Mouse (Mus musculus): ENCODE measurements around the gene Slc47a2. TPM values are rescaled to one million over a fixed set of nuclear protein-coding genes. Genes with fewer than 3 reads are reported as not detected.

The Slc47a2 gene
- polyA plus RNA-seq (2014; fragmentation: Illumina TruSeq; extraction: RNeasy Lipid Tissue Mini Kit (QIAGEN cat#74804); ENCODE audit: low read depth, low replicate concordance) = not detected

DNA sequence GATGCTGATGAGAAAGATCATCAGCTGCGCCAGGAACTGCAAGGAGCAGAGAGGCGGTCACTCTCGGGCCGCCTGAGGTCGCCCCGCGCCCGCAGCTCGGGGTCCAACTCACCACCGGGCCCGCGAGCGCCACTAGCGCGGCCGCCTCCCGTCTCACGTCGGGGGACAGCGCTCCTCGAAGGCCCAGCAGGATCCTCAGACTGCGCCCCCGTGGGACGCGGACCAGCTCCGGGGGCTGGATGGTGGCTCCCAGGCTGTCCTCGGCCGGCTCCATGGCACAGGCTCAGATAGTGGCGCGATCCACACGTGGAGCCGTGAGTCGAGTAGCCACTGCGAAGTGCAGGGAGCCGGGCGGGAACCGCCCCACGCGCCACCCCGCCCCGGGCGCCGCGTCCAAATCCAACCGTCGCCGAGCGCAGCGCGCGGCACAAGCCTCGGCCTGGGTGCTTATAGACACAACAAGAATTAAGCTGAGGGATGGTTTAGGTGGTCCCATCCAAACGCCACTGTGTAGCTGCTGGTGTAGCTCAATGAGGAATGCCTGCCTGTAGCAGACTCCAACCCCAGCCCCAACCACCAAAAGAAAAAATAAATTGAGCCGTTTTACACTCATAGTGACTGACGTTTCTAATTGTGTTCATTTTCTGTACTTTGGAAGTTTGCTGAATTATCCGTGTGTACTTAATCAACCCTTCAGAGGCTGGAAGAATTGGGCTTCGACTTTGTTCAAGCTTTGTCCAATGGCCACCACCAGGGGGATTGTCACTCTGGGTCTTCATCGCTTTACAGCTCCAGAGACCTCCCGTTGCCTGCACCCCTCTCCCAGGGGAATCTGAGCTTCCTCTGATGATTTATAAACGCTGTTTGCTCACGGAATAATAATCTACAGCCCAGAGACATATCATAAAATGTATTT is at the start of gene Slc47a2:
TSS of gene Slc47a2 (minus strand) at position 356 of the 916 bp plus-strand sequence.

DNA sequence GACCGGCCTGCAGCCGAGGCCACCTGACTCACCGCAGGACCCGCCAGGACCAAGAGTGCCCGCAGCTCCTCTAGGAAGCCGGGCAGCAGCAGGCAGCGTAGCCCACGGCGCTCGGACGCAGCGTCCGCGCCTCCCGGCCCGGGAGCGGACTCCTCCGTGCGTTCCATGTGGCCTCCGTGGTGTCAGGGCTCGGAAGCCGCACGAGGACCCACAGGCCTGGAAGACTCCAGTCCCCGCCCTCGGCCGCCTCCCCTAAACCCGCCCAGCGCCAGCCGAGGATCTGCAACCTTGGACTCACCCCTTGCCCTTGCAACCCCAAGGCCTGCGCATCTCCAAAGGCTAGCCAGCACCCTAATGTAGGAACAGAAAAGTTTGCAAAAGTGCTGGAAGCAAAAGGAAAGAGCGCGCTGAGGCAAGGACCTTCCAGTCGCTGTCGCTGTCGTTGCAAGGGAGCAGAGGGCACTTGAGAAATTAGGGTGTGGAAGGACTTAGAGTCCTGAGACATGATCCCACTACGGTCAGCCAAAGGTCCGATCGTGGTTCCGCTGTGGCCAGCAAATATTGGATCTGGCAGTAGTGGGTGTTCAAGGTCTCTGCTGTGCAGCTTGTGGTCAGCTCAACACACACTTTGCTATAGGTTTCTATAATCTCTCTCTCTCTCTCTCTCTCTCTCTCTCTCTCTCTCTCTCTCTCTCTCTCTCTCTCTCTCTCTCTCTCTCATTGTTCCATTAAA is 35.4 kb upstream of the Slc47a2 start, which contains the start of gene Slc47a1:
TSS of gene Slc47a1 (minus strand) at position 465 of the 733 bp plus-strand sequence.

DNA sequence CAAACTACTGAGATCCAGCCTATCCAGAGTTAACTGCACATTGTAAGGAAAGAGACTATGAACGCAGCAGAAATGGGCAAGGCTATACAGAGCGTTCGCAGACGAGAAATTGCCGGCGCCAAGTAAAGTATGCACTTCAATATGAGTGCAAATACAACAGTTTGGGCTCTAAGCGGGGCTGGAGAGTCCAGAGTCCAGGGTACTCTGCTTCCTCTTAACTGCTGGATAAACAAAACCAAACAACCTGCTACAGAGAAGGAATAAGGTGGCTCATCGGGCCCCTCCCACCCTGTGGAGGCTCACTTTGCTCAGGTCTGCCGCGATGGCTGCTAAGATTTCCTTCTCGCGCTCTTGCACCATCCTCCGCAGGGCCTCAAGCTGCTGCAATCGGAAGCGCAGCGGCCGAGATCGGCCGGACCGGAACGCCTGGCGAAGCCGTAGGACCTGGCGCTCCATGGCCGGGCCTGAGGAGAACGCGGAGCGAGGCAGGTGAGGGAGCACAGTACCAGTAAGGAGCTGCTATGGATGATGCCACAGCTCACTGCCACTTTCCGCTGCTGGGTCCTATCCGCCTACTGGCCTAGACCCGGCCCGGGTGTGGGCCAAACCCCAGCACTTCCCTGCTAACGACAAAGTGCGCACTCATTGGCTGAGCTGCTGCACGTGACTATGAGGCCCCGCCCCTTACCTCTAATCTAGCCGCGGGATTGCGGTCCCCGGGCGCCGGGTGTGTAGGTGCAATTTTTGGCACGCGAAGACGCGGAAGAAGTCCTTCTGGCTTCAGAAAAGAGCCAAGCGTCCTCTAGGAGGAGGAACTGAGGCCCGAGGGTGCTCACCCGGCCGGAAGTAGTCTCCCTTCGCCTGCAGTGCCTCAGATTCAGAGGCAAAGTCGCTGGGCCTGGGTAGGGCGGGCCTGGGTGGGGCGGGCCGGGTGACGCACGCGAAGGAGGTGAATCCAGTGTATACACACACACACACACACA is 75.8 kb downstream of the Slc47a2 start, which contains the start of gene Aldh3a2:
TSS of gene Aldh3a2 (minus strand) at position 914 of the 983 bp plus-strand sequence.

Other genes with a start within 250 kb of the Slc47a2 start
- gene Tnfrsf13b, start 216.1 kb downstream of the Slc47a2 start, polyA plus RNA-seq (2014; fragmentation: Illumina TruSeq; extraction: RNeasy Lipid Tissue Mini Kit (QIAGEN cat#74804); ENCODE audit: low read depth, low replicate concordance) = 0.28 TPM
- gene Usp22, start 167.8 kb downstream of the Slc47a2 start, polyA plus RNA-seq (2014; fragmentation: Illumina TruSeq; extraction: RNeasy Lipid Tissue Mini Kit (QIAGEN cat#74804); ENCODE audit: low read depth, low replicate concordance) = 12.8 TPM
- gene Aldh3a1, start 135.3 kb downstream of the Slc47a2 start, polyA plus RNA-seq (2014; fragmentation: Illumina TruSeq; extraction: RNeasy Lipid Tissue Mini Kit (QIAGEN cat#74804); ENCODE audit: low read depth, low replicate concordance) = not detected
- 108 TPM for gene Aldh3a2, start 75.4 kb downstream of the Slc47a2 start, polyA plus RNA-seq (2014; fragmentation: Illumina TruSeq; extraction: RNeasy Lipid Tissue Mini Kit (QIAGEN cat#74804); ENCODE audit: low read depth, low replicate concordance)
- gene Slc47a1, start 35.5 kb upstream of the Slc47a2 start, polyA plus RNA-seq (2014; fragmentation: Illumina TruSeq; extraction: RNeasy Lipid Tissue Mini Kit (QIAGEN cat#74804); ENCODE audit: low read depth, low replicate concordance) = 445 TPM
- gene Rnf112, start 111.3 kb upstream of the Slc47a2 start, polyA plus RNA-seq (2014; fragmentation: Illumina TruSeq; extraction: RNeasy Lipid Tissue Mini Kit (QIAGEN cat#74804); ENCODE audit: low read depth, low replicate concordance) = not detected
- 0.32 TPM for gene Mfap4, start 142.6 kb upstream of the Slc47a2 start, polyA plus RNA-seq (2014; fragmentation: Illumina TruSeq; extraction: RNeasy Lipid Tissue Mini Kit (QIAGEN cat#74804); ENCODE audit: low read depth, low replicate concordance)
- gene Mapk7, start 151.5 kb upstream of the Slc47a2 start, polyA plus RNA-seq (2014; fragmentation: Illumina TruSeq; extraction: RNeasy Lipid Tissue Mini Kit (QIAGEN cat#74804); ENCODE audit: low read depth, low replicate concordance) = 0.69 TPM
- gene B9d1, start 162.3 kb upstream of the Slc47a2 start, polyA plus RNA-seq (2014; fragmentation: Illumina TruSeq; extraction: RNeasy Lipid Tissue Mini Kit (QIAGEN cat#74804); ENCODE audit: low read depth, low replicate concordance) = 0.61 TPM
- gene Epn2, start 236.8 kb upstream of the Slc47a2 start, polyA plus RNA-seq (2014; fragmentation: Illumina TruSeq; extraction: RNeasy Lipid Tissue Mini Kit (QIAGEN cat#74804); ENCODE audit: low read depth, low replicate concordance) = 12.4 TPM

Data from kidney, adult 10 weeks (tissue).